Mouse (Mus musculus): ENCODE data around the gene Zc3hav1l.

The Zc3hav1l gene

GRCm38 (mm10) chr6:38264466-38264865, 34.6 kb downstream of the Zc3hav1l start:
- no peak for DNase-seq (ENCODE audit: low spot score in 2 of 2)

- DNase-seq (ENCODE audit: low spot score in 2 of 2), result no peak
Measured at GRCm38 (mm10) chr6:38263393-38264159, 35.5 kb downstream of the Zc3hav1l start.

- no peak for DNase-seq (ENCODE audit: low spot score in 2 of 2)
Measured at GRCm38 (mm10) chr6:38261877-38262276, 37.2 kb downstream of the Zc3hav1l start.

GRCm38 (mm10) chr6:38257506-38257905, 41.6 kb downstream of the Zc3hav1l start:
- no peak for DNase-seq (ENCODE audit: low spot score in 2 of 2)

- no peak for DNase-seq (ENCODE audit: low spot score in 2 of 2)
Measured at GRCm38 (mm10) chr6:38256793-38257192, 42.3 kb downstream of the Zc3hav1l start.

DNA sequence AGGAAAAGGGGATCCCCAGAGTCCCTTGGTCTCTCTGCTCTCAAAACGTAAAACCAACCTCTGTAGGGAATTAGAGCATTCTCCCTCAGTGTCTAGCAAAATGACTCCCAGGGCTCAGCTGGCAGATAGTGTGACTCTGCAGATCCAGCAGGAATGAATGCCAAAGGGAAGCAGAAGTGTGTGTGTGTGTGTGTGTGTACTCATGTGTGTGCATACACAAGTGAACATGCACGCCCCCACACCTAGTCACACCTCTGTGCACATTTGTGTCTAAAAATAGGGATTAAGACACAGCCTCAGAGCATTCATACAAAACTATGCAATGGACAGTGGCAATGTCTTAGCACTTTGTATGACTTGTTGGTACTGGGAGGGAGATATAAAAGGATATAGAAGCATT, 43.3 kb downstream of the Zc3hav1l start:
- no peak for DNase-seq (ENCODE audit: low spot score in 2 of 2)

DNA sequence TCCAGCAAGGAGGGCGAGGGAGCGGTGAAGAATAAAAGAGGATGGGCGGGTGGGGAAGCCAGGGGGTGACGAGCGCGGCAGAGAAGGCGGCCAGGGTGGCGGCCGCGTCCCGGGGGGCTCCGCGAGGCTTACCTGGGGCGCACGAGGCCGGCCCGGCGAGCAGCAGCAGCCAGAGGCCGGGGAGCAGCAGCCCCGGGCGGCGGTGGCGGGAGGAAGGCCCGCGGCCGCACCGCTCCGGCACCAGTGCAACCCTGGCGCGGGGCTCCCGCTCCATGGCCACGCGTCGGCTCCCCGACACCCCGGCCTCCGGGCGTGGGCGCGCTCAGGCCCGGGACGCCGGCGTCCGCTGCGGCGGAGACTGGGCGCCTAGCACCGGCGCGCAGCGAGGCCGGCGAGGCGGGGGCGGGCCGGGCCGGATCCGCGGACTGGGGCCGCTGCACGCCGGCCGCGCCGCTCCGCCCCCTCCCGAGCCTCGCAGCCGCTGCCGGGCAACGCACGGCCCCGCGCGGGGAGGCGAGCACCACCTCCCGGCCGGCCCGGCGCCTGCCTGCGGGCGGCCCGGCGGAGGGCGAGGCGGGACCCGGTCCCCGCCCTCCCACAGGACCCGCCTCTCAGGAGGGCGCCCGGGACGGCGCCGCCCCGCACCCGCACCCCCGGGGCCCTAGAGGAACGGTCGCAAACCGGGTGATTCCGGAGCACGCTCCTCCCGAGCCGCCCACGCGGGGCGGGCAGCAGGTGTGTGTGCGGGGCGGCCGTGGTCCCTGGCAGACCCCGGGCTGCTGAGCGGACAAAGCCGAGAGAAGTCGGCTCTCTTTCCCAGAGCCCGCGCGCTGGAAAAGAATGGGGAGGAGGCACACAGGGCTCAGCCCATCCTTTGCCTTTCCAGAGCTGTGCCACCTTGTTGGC, 45.1 kb downstream of the Zc3hav1l start, which contains the start of gene D630045J12Rik:
Gene D630045J12Rik, minus strand, starts transcription at position 274 of the 906 bp plus-strand sequence.
- DNase-seq (ENCODE audit: low spot score in 2 of 2), result peak; percentile 32 to 45

GRCm38 (mm10) chr6:38252766-38253735, 46.0 kb downstream of the Zc3hav1l start:
- no peak for DNase-seq (ENCODE audit: low spot score in 2 of 2)

DNA sequence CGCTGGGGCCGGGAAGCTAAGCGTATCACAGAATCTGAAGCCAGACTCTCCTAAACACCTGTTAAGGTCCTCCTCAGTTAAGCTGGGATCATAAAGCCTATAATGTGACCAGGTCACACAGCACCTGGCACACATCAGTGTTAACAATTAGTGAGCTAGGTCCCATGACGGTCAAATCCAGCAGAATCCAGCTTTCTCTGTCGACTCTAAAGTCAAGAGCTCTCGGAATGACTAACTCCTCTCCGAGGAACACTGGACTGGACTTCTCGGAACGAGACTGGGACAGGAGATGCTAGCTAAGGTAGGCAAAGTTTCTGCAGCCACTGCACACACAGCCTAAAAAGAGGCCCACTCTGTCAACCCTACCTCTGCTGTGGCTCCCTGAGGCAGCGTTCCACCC, 46.9 kb downstream of the Zc3hav1l start:
- no peak for DNase-seq (ENCODE audit: low spot score in 2 of 2)

GRCm38 (mm10) chr6:38251464-38251863, 47.6 kb downstream of the Zc3hav1l start:
- DNase-seq (ENCODE audit: low spot score in 2 of 2), result no peak

GRCm38 (mm10) chr6:38247362-38247761, 51.7 kb downstream of the Zc3hav1l start:
- no peak for DNase-seq (ENCODE audit: low spot score in 2 of 2)

- DNase-seq (ENCODE audit: low spot score in 2 of 2), result no peak
Measured at GRCm38 (mm10) chr6:38244806-38245205, 54.3 kb downstream of the Zc3hav1l start.

GRCm38 (mm10) chr6:38244167-38244566, 54.9 kb downstream of the Zc3hav1l start:
- no peak for DNase-seq (ENCODE audit: low spot score in 2 of 2)

DNA sequence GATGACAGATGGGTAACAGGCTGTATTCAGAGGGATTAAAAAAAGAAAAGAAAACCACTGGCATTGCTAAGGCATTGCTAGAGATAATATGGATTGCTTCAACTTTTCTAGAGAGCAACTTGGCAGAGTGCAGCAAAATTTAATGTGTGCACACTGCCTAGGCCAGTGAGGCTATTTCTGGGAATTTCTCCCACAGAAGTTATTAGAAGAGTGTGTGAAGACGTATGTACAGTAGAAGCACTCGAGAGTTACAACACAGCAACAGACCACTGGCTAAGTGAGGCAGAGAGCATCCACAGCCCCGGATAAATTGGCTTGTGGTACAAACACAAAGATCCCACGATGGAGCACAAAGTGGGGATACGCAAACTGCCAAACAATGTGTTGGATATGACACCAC, 56.2 kb downstream of the Zc3hav1l start:
- DNase-seq (ENCODE audit: low spot score in 2 of 2), result no peak

DNA sequence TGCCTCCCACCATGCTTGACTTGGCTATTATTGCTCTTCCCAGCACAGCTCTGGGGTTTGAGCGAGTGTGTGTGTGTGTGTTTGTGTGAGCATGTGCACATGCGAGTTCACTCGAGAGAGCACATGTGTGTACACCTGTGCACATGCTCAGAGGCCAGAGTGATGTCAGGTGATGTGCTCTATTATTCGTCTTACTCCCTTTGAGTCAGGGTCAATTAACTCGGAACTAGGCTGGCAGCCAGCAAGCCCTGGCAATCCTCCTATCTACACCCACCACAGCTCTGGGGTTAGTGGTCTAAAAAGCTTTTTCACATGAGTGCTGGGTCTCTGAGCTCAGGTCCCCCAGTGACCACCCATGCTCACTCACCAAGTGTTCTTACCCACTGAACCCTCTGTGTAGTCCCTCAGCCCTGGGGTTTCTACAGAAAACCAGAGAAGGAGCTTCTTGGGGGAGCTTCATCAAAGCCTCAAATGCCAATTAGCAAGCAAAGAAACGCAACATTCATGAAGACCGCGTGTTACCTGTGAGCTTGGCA, 56.7 kb downstream of the Zc3hav1l start:
- DNase-seq (ENCODE audit: low spot score in 2 of 2), result no peak

GRCm38 (mm10) chr6:38241508-38241907, 57.6 kb downstream of the Zc3hav1l start:
- DNase-seq (ENCODE audit: low spot score in 2 of 2), result no peak

GRCm38 (mm10) chr6:38240618-38241017, 58.4 kb downstream of the Zc3hav1l start:
- no peak for DNase-seq (ENCODE audit: low spot score in 2 of 2)

- no peak for DNase-seq (ENCODE audit: low spot score in 2 of 2)
Measured at GRCm38 (mm10) chr6:38238382-38238781, 60.7 kb downstream of the Zc3hav1l start.
